In genomic region chr3:66563329-66563728, GRCm38 (mm10) we compare ENCODE assay signal across 15 mouse cellular contexts.
DNase-seq lines count a peak whose midpoint lies in the region; ATAC-seq and TF ChIP-seq lines count a peak whose summit lies in the region.
"Had no signal": no experiment of that assay in that cellular context is flagged by ENCODE, and none has a peak within 500 bp of the region (broad histone marks: within the 10 kb centered on the region; RNA-seq: fewer than 3 reads in every experiment).

No protein-coding gene starts in this region.

- no peak overlapping the region for H3K9ac ChIP-seq in lung, embryonic 15.5 days
- peak overlapping the region; percentile 49; the same call in 1 of the 2 replicates for H3K9ac ChIP-seq in MEL (ENCODE audit: control insufficient read depth, low read depth, low read length, poor library complexity, severe bottlenecking)
- H3K9ac ChIP-seq: heart, embryonic 13.5 days; hindbrain, embryonic 14.5 days; limb, embryonic 15.5 days had no signal

- H3K4me1 ChIP-seq in lung, embryonic 15.5 days, result no peaks in the 10 kb centered on the region
- peaks cover 11 to 12% of the 10 kb centered on the region in 2 experiments for H3K4me1 ChIP-seq in MEL (ENCODE audit: control insufficient read depth in 1 of 2, insufficient read depth in 2 of 2, low read length in 2 of 2)

- peak; percentile 80 to 83 for TF ChIP-seq EP300 in MEL (IDR thresholded peaks at IDR 0.05; ENCODE audit: low read depth in 1 of 2, low read length in 2 of 2)

- TF ChIP-seq CTCF in MEL (IDR thresholded peaks at IDR 0.05 in 2 of 3, conservative IDR thresholded peaks at IDR 0.05 in 1 of 3; ENCODE audit: control insufficient read depth in 1 of 3, insufficient read depth in 1 of 3, low read depth in 2 of 3, low read length in 3 of 3, poor library complexity in 1 of 3, severe bottlenecking in 1 of 3), result peak; percentile 44 to 88 (median 54)

- no peak for DNase-seq in lung, postnatal 4 days
- DNase-seq in MEL (ENCODE audit: low read depth, low spot score), result peak; percentile 96
- no peak for DNase-seq in cerebellum, adult 9-11 months
- DNase-seq in kidney, postnatal 36 days, result no peak
- DNase-seq in layer of hippocampus, adult 9-10 months (ENCODE audit: low spot score), result no peak
- DNase-seq: adrenal gland, adult 8-10 months; kidney, adult 8-10 months; right cerebral cortex, postnatal 4 days; thymus, adult 2 months had no signal

- no peak for TF ChIP-seq POLR2A in MEL (IDR thresholded peaks at IDR 0.05; ENCODE audit: control insufficient read depth in 1 of 2, insufficient read depth in 1 of 2, low read depth in 1 of 2, low read length in 2 of 2, poor library complexity in 1 of 2)

- 50% methylated on average over 2 of the region's 2 CpGs for WGBS in lung, embryonic 15.5 days

- H3K9me3 ChIP-seq in lung, embryonic 15.5 days, result no peaks in the 10 kb centered on the region
- no peaks in the 10 kb centered on the region for H3K9me3 ChIP-seq in MEL (replicated peaks; ENCODE audit: insufficient read depth, low read length)
- H3K9me3 ChIP-seq: heart, embryonic 13.5 days; limb, embryonic 15.5 days had no signal

- H3K27ac ChIP-seq in lung, embryonic 15.5 days, result no peak overlapping the region
- peak overlapping the region; percentile 85 for H3K27ac ChIP-seq in MEL (ENCODE audit: control insufficient read depth, low read depth, low read length)
- H3K27ac ChIP-seq: heart, embryonic 13.5 days; hindbrain, embryonic 14.5 days; limb, embryonic 15.5 days had no signal

- no peaks in the 10 kb centered on the region for H3K36me3 ChIP-seq in lung, embryonic 15.5 days
- H3K36me3 ChIP-seq in MEL (ENCODE audit: control insufficient read depth in 1 of 2, insufficient read depth in 2 of 2, low read length in 2 of 2), result peaks cover 0 to 17% of the 10 kb centered on the region in 2 experiments; a peak in 2 of 4 replicates
- H3K36me3 ChIP-seq: heart, embryonic 13.5 days; limb, embryonic 15.5 days had no signal

- peak; percentile 90 for TF ChIP-seq RAD21 in MEL (IDR thresholded peaks at IDR 0.05; ENCODE audit: low read depth, low read length)

- peak; percentile 49 for ATAC-seq in lung, embryonic 15.5 days (ENCODE audit: borderline replicate concordance, extremely low read depth, low FRiP score, low TSS enrichment)
- ATAC-seq in common myeloid progenitor, adult 5-6 weeks (replicated peaks; ENCODE audit: low read depth, poor library complexity, severe bottlenecking), result peak; percentile 94
- peak; percentile 47 for ATAC-seq in megakaryocyte, adult 5-6 weeks (ENCODE audit: poor library complexity, severe bottlenecking)

- H3K27me3 ChIP-seq in lung, embryonic 15.5 days, result no peaks in the 10 kb centered on the region
- H3K27me3 ChIP-seq in MEL (ENCODE audit: control insufficient read depth in 1 of 2, insufficient read depth in 2 of 2, low read length in 2 of 2), result no peaks in the 10 kb centered on the region
- H3K27me3 ChIP-seq: heart, embryonic 13.5 days; limb, embryonic 15.5 days had no signal

- H3K4me3 ChIP-seq in lung, embryonic 15.5 days, result no peak overlapping the region
- H3K4me3 ChIP-seq in MEL (ENCODE audit: control insufficient read depth in 1 of 2, insufficient read depth in 1 of 2, low read depth in 2 of 2, low read length in 2 of 2), result peak overlapping the region in 1 of 2 experiments; percentile 29; a peak in 1 of 4 replicates
- H3K4me3 ChIP-seq: heart, embryonic 13.5 days; limb, embryonic 15.5 days had no signal

- no peaks in the 10 kb centered on the region for H3K79me2 ChIP-seq in MEL (ENCODE audit: control insufficient read depth, insufficient read depth, low read length, poor library complexity)

- no peak overlapping the region for H3K4me2 ChIP-seq in lung, embryonic 15.5 days
- H3K4me2 ChIP-seq: heart, embryonic 13.5 days; hindbrain, embryonic 14.5 days; limb, embryonic 15.5 days had no signal

TF ChIP-seq in MEL, 35 proteins besides CTCF, POLR2A, EP300 and RAD21:
- TF ChIP-seq MAZ (IDR thresholded peaks at IDR 0.05; ENCODE audit: low read depth, low read length) (no peak), USF1 (IDR thresholded peaks at IDR 0.05; ENCODE audit: low read depth, low read length) (no peak), UBTF (IDR thresholded peaks at IDR 0.05; ENCODE audit: borderline replicate concordance, insufficient read depth, low read depth, low read length) (no peak), GATA1 (IDR thresholded peaks at IDR 0.05; ENCODE audit: low read depth, low read length) (peak; percentile 84), TAL1 (IDR thresholded peaks at IDR 0.05; ENCODE audit: low read length) (peak; percentile 65), MAX (IDR thresholded peaks at IDR 0.05; ENCODE audit: low read length) (no peak), ZC3H11A (IDR thresholded peaks at IDR 0.05; ENCODE audit: low read depth, low read length) (peak; percentile 87), SMC3 (IDR thresholded peaks at IDR 0.05; ENCODE audit: low read depth, low read length) (peak; percentile 94), USF2 (IDR thresholded peaks at IDR 0.05; ENCODE audit: borderline replicate concordance in 1 of 2, insufficient read depth in 1 of 2, low read depth in 1 of 2, low read length in 2 of 2) (no peak), POLR2AphosphoS5 (IDR thresholded peaks at IDR 0.05; ENCODE audit: borderline replicate concordance, low read depth, low read length) (no peak), MYC (IDR thresholded peaks at IDR 0.05; ENCODE audit: low read depth, low read length) (peak; percentile 73; the same call in 1 of the 2 replicates), E2F4 (IDR thresholded peaks at IDR 0.05; ENCODE audit: borderline replicate concordance, low read depth, low read length) (no peak), MEF2A (IDR thresholded peaks at IDR 0.05; ENCODE audit: extremely low read depth, insufficient replicate concordance, low read depth, low read length, poor library complexity, severe bottlenecking) (no peak), MYB (IDR thresholded peaks at IDR 0.05; ENCODE audit: low read depth, low read length) (no peak), HCFC1 (IDR thresholded peaks at IDR 0.05; ENCODE audit: low read depth, low read length) (peak; percentile 26; the same call in 1 of the 2 replicates), ZNF384 (IDR thresholded peaks at IDR 0.05; ENCODE audit: low read depth, low read length) (peak; percentile 65; the same call in 1 of the 2 replicates), TBP (IDR thresholded peaks at IDR 0.05; ENCODE audit: low read depth, low read length) (peak; percentile 53; the same call in 1 of the 2 replicates), POLR2AphosphoS2 (IDR thresholded peaks at IDR 0.05; ENCODE audit: low read length) (no peak), TCF12 (IDR thresholded peaks at IDR 0.05; ENCODE audit: low read depth, low read length) (peak; percentile 84), ELF1 (IDR thresholded peaks at IDR 0.05; ENCODE audit: low read depth, low read length) (no peak), KAT2A (conservative IDR thresholded peaks at IDR 0.05; ENCODE audit: low read depth, low read length) (no peak), ZKSCAN1 (IDR thresholded peaks at IDR 0.05; ENCODE audit: low read depth, low read length) (no peak), MXI1 (IDR thresholded peaks at IDR 0.05; ENCODE audit: low read depth, low read length) (no peak), ETS1 (IDR thresholded peaks at IDR 0.05; ENCODE audit: low read depth, low read length) (peak; percentile 74), BHLHE40 (IDR thresholded peaks at IDR 0.05; ENCODE audit: borderline replicate concordance, low read depth, low read length) (peak; percentile 74; the same call in 1 of the 2 replicates), MAFK (IDR thresholded peaks at IDR 0.05; ENCODE audit: borderline replicate concordance, low read depth, low read length) (no peak), CHD1 (IDR thresholded peaks at IDR 0.05; ENCODE audit: low read depth, low read length) (no peak), JUND (IDR thresholded peaks at IDR 0.05; ENCODE audit: low read depth, low read length) (no peak), SIN3A (IDR thresholded peaks at IDR 0.05; ENCODE audit: low read length) (peak; percentile 76), CHD2 (IDR thresholded peaks at IDR 0.05; ENCODE audit: low read length) (no peak), GABPA (IDR thresholded peaks at IDR 0.05; ENCODE audit: low read depth, low read length) (no peak), RCOR1 (IDR thresholded peaks at IDR 0.05; ENCODE audit: low read depth, low read length) (peak; percentile 83), NELFE (IDR thresholded peaks at IDR 0.05; ENCODE audit: low read depth, low read length) (no peak), ZMIZ1 (IDR thresholded peaks at IDR 0.05; ENCODE audit: low read depth, low read length) (no peak), NRF1 (IDR thresholded peaks at IDR 0.05; ENCODE audit: insufficient read depth, low read depth, low read length, poor library complexity, severe bottlenecking) (no peak)
